Mouse (Mus musculus) olfactory bulb, adult 2 months (tissue): ENCODE measurements around the gene Tcf7l1.

Experiments used
- CTCF ChIP-seq: fragments of 200-500 bp; IDR thresholded peaks from 2 replicates; pipeline ENCODE4 v1.5.1; 2012; ENCODE audit warnings: low read depth, mild to moderate bottlenecking, low read length, moderate library complexity; ENCODE audit not compliant: insufficient read depth
- POLR2A ChIP-seq: fragments of 200-500 bp; IDR thresholded peaks from 2 replicates; pipeline ENCODE4 v1.6.1; 2012; ENCODE audit warnings: mild to moderate bottlenecking, low read depth, low read length, moderate library complexity; ENCODE audit not compliant: insufficient read depth

DNA sequence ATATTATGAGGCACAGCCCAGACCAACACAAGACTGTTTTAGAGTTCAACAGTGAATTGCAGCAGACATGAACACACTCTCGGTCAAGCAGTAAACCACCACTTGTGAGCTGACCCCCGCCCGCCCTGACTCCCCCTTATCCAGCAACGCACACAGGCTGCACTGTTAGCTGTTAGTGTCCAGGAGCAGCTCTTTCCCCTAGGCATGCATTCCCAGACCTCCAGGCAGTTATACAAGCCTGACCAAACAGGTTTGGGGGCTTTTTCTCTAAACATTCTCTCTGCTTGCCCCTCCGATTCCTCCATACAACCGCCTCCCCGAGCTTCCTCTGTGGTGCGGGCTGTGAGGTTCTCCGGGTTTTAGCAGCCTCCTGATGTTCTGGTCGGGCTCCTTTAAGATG is 112.0 kb downstream of the Tcf7l1 start:
- TF ChIP-seq CTCF (no peak), POLR2A (no peak)
